Mouse (Mus musculus): Measurements from ENCODE around the gene Fam207a.

DNA sequence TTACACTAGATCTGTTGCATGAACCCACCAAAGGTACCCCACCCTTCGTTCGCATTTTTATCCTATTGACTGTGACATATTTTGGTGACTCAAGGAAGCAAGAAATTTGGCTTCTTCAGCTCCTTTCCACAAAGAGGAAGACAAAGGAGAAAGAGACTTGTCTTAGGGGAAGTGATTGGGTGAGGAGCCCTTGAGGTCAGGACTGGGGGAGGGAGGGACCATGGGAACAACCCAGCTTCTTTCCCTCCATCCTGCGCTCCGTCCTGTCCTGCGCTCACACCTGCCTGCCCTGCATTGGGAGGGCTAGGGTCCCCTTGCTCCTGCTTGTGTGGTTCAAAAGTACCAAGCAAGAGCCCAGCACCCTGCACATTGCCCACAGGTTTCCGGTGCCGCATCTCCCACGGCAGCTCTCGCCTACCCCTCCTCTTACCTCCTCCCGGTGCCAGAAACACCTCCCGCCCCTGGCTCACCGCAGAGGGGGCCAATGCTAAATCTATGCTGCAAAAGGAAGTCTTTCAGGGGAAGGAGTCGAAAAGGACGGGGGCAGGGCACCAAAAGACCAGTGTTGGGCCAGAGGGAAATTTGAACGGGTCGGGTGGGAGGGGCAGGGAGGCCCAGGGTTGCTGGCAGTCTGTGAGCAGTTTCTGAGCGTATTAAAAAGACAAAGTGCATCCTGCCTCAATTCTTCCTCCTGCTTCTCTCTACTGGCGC is 6.6 kb upstream of the Fam207a start:
- TF ChIP-seq CHD2 (IDR thresholded peaks at IDR 0.05; ENCODE audit: low read depth, low read length), result no peak
- TF ChIP-seq HCFC1 (IDR thresholded peaks at IDR 0.05; ENCODE audit: borderline replicate concordance, insufficient read depth, low read length), result no peak
